Mouse (Mus musculus) embryonic fibroblast, embryonic 13.5 days (primary cell): Measurements from ENCODE around the gene Tmem160.

ENCODE experiments used
- CTCF ChIP-seq: IDR thresholded peaks from 2 replicates; pipeline ENCODE4 v1.5.1; 2011; ENCODE audit warnings: mild to moderate bottlenecking, control low read depth, low read length, moderate library complexity, borderline replicate concordance; ENCODE audit not compliant: insufficient read depth
- POLR2A ChIP-seq: IDR thresholded peaks from 2 replicates; pipeline ENCODE4 v1.6.1; 2011; ENCODE audit warnings: low read depth, mild to moderate bottlenecking, control low read depth, low read length, moderate library complexity

DNA sequence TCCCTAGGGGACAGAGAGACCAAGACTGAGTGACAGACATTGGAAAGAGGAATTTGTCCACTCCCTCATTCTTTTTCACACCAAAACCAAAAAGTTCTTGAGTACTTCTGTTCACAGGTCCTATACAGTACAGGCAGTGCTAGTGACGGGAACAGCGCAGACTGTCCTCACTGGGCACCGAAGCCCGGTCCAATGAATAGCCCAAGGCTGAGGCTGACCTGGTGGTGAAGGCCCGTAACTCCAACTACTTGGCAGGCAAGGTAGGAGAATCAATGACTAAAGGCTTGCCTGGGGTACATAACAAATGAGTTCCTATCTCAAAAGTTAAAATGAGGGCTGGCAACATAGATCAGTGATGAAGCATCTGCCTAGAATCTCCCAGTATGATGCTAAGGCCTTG lies 13.0 kb downstream of the Tmem160 start:
- TF ChIP-seq CTCF (no peak), POLR2A (no peak)
